Mouse (Mus musculus) CH12.LX (cell line): ENCODE measurements around the gene Rtp4. TPM values are rescaled to one million over a fixed set of nuclear protein-coding genes. Genes with fewer than 3 reads are reported as not detected.

ENCODE experiments used
- DNase-seq: peaks from one replicate; pipeline ENCODE4 v3.0.0-alpha.2; 2013; ENCODE audit errors: extremely low read depth
- H3K27ac ChIP-seq: 2 replicates; pipeline ENCODE4 v1.5.1; 2012; ENCODE audit warnings: low read depth, mild to moderate bottlenecking, control low read depth, moderate library complexity; ENCODE audit not compliant: insufficient read depth
- H3K27me3 ChIP-seq: replicated peaks from 2 replicates; pipeline ENCODE3; 2012; ENCODE audit warnings: inconsistent platforms
- H3K36me3 ChIP-seq, 2 experiments: replicated peaks in 1 of 2; 2 replicates each; pipeline versions ENCODE3 to v1.6.1; 2012; ENCODE audit warnings: inconsistent platforms in 1 of 2, low read length in 1 of 2, mild to moderate bottlenecking in 1 of 2, mixed read lengths in 1 of 2, moderate library complexity in 1 of 2; ENCODE audit not compliant: control insufficient read depth in 1 of 2, insufficient read depth in 1 of 2
- H3K4me1 ChIP-seq, 2 experiments: 2 replicates each; pipeline ENCODE4 v1.6.1; 2012; ENCODE audit warnings: inconsistent platforms in 1 of 2, moderate library complexity in 1 of 2; ENCODE audit not compliant: insufficient read depth in 2 of 2, control insufficient read depth in 1 of 2
- H3K4me2 ChIP-seq: 2 replicates; pipeline ENCODE4 v1.6.1; 2012; ENCODE audit warnings: low read depth, mild to moderate bottlenecking, control low read depth; ENCODE audit not compliant: poor library complexity, insufficient read depth, severe bottlenecking
- H3K4me3 ChIP-seq, 3 experiments: fragments of 150-350 bp in 1 of 3; sonication (generic) in 1 of 3; replicated peaks in 1 of 3; 2 replicates each; pipeline versions ENCODE3 to v1.5.1; 2011 to 2012; ENCODE audit warnings: low read depth in 2 of 3, low read length in 2 of 3, mild to moderate bottlenecking in 2 of 3, moderate library complexity in 2 of 3, control low read depth in 1 of 3, improper control_type of control experiment in 1 of 3, inconsistent platforms in 1 of 3, mixed read lengths in 1 of 3; ENCODE audit not compliant: poor library complexity in 1 of 3
- H3K79me2 ChIP-seq: replicated peaks from 2 replicates; pipeline ENCODE4 v1.6.1; 2012; ENCODE audit warnings: mild to moderate bottlenecking, moderate library complexity; ENCODE audit not compliant: control insufficient read depth, poor library complexity, insufficient read depth, severe bottlenecking; ENCODE audit errors: extremely low read depth
- H3K9ac ChIP-seq: 2 replicates; pipeline ENCODE4 v1.6.1; 2012; ENCODE audit warnings: low read depth, mild to moderate bottlenecking, control low read depth, moderate library complexity; ENCODE audit not compliant: insufficient read depth
- H3K9me3 ChIP-seq: replicated peaks from 2 replicates; pipeline ENCODE3; 2012; ENCODE audit warnings: low read length, inconsistent platforms, mixed read lengths
- BHLHE40 ChIP-seq: IDR thresholded peaks from 2 replicates; pipeline ENCODE4 v1.6.1; 2011; ENCODE audit warnings: mild to moderate bottlenecking, low read depth, low read length, improper control_type of control experiment
- CHD1 ChIP-seq: IDR thresholded peaks from 2 replicates; pipeline ENCODE4 v1.6.1; 2012; ENCODE audit warnings: low read depth, low read length, improper control_type of control experiment, inconsistent platforms
- ELF1 ChIP-seq: IDR thresholded peaks from 2 replicates; pipeline ENCODE4 v1.6.1; 2014; ENCODE audit warnings: low read depth, mild to moderate bottlenecking, inconsistent platforms, low read length, improper control_type of control experiment
- EP300 ChIP-seq: IDR thresholded peaks from 2 replicates; pipeline ENCODE4 v1.6.1; 2011; ENCODE audit warnings: low read length, improper control_type of control experiment
- ETS1 ChIP-seq: conservative IDR thresholded peaks from 2 replicates; pipeline ENCODE4 v1.6.1; 2012; ENCODE audit warnings: low read depth, mild to moderate bottlenecking, inconsistent platforms, low read length, improper control_type of control experiment, moderate library complexity
- GABPA ChIP-seq: IDR thresholded peaks from 2 replicates; pipeline ENCODE4 v1.6.1; 2012; ENCODE audit warnings: low read depth, low read length, improper control_type of control experiment, inconsistent platforms; ENCODE audit not compliant: insufficient replicate concordance
- IRF4 ChIP-seq: IDR thresholded peaks from 2 replicates; pipeline ENCODE4 v1.6.1; 2014; ENCODE audit warnings: low read depth, mild to moderate bottlenecking, inconsistent platforms, low read length, improper control_type of control experiment
- JUN ChIP-seq: IDR thresholded peaks from 2 replicates; pipeline ENCODE4 v1.6.1; 2011; ENCODE audit warnings: low read depth, mild to moderate bottlenecking, low read length, improper control_type of control experiment, moderate library complexity; ENCODE audit not compliant: insufficient read depth
- JUND ChIP-seq: conservative IDR thresholded peaks from 2 replicates; pipeline ENCODE4 v1.6.1; 2011; ENCODE audit warnings: low read depth, low read length, improper control_type of control experiment
- MAFK ChIP-seq: IDR thresholded peaks from 2 replicates; pipeline ENCODE4 v1.6.1; 2011; ENCODE audit warnings: low read length, improper control_type of control experiment; ENCODE audit not compliant: insufficient replicate concordance
- MAX ChIP-seq: IDR thresholded peaks from 2 replicates; pipeline ENCODE4 v1.6.1; 2011; ENCODE audit warnings: low read length, improper control_type of control experiment
- MAZ ChIP-seq: IDR thresholded peaks from 2 replicates; pipeline ENCODE4 v1.6.1; 2012; ENCODE audit warnings: low read depth, mild to moderate bottlenecking, inconsistent platforms, low read length, improper control_type of control experiment, moderate library complexity
- MYC ChIP-seq: IDR thresholded peaks from 2 replicates; pipeline ENCODE4 v1.6.1; 2011; ENCODE audit warnings: low read depth, mild to moderate bottlenecking, improper control_type of control experiment, low read length
- PAX5 ChIP-seq: IDR thresholded peaks from 2 replicates; pipeline ENCODE4 v1.6.1; 2012; ENCODE audit warnings: low read length, inconsistent platforms, mixed read lengths
- POLR2A ChIP-seq: IDR thresholded peaks from 2 replicates; pipeline ENCODE4 v1.6.1; 2011; ENCODE audit warnings: low read depth, mild to moderate bottlenecking, improper control_type of control experiment, low read length
- RAD21 ChIP-seq: IDR thresholded peaks from 2 replicates; pipeline ENCODE4 v1.6.1; 2011; ENCODE audit warnings: low read depth, mild to moderate bottlenecking, low read length, improper control_type of control experiment, moderate library complexity
- RCOR1 ChIP-seq: conservative IDR thresholded peaks from 2 replicates; pipeline ENCODE4 v1.6.1; 2012; ENCODE audit warnings: low read depth, mild to moderate bottlenecking, inconsistent platforms, low read length, improper control_type of control experiment
- SIN3A ChIP-seq: IDR thresholded peaks from 2 replicates; pipeline ENCODE4 v1.6.1; 2012; ENCODE audit warnings: low read length, improper control_type of control experiment, inconsistent platforms
- SMC3 ChIP-seq: IDR thresholded peaks from 2 replicates; pipeline ENCODE4 v1.6.1; 2011; ENCODE audit warnings: low read depth, low read length, improper control_type of control experiment
- TBP ChIP-seq: conservative IDR thresholded peaks from 2 replicates; pipeline ENCODE4 v1.6.1; 2011; ENCODE audit warnings: low read depth, low read length, improper control_type of control experiment
- USF1 ChIP-seq: IDR thresholded peaks from 2 replicates; pipeline ENCODE4 v1.6.1; 2014; ENCODE audit warnings: low read depth, mild to moderate bottlenecking, inconsistent platforms, low read length, improper control_type of control experiment
- ZC3H11A ChIP-seq: IDR thresholded peaks from 2 replicates; pipeline ENCODE4 v1.6.1; 2012; ENCODE audit warnings: low read depth, mild to moderate bottlenecking, inconsistent platforms, low read length, improper control_type of control experiment
- ZMIZ1 ChIP-seq: IDR thresholded peaks from 2 replicates; pipeline ENCODE4 v1.6.1; 2012; ENCODE audit warnings: low read depth, mild to moderate bottlenecking, inconsistent platforms, low read length, improper control_type of control experiment
- ZNF384 ChIP-seq: IDR thresholded peaks from 2 replicates; pipeline ENCODE4 v1.6.1; 2012; ENCODE audit warnings: low read depth, low read length, improper control_type of control experiment, inconsistent platforms
- dilution Hi-C: fragments of 300-500 bp; cut with MboI; formaldehyde crosslinking; loops from 2 replicates; pipeline ENCODE4 v1.14.3; 2020; ENCODE audit warnings: low sequenced_read_pairs; ENCODE audit not compliant: extremely low pct_unique_long_range_greater_than_20kb, extremely low pct_ligation_motif_present
- in situ Hi-C: fragments of 300-500 bp; cut with MboI; formaldehyde crosslinking; loops from 3 replicates; pipeline ENCODE4 v1.14.3; 2019; ENCODE audit warnings: low sequenced_read_pairs, low pct_ligation_motif_present, low pct_unique_long_range_greater_than_20kb, mixed read lengths
- polyA plus RNA-seq: library from polyadenylated mRNA; unstranded; fragments of >175 nt; gene quantifications from 2 replicates; pipeline ENCODE4 v1.2.1, GENCODE M21; 2012; ENCODE audit warnings: low read depth; ENCODE audit not compliant: insufficient read length
- total RNA-seq, 2 experiments: library from RNA; depleted of rRNA; stranded (reverse); fragments of 300-350 nt in 1 of 2; fragments of >200 nt in 1 of 2; gene quantifications; 2 replicates each; pipeline ENCODE4 v1.2.3; 2012 to 2014

The Rtp4 gene
- total and polyA plus RNA-seq, 3 experiments: 0.21 to 0.28 TPM; not detected in 1

GRCm38 (mm10) chr16:23504320-23504744 is 15.8 kb upstream of the Rtp4 start:
- Histone ChIP-seq H3K4me2 (no peak overlapping the region), H3K36me3 (no peaks in the 10 kb centered on the region), H3K27me3 (no peaks in the 10 kb centered on the region), H3K79me2 (no peaks in the 10 kb centered on the region), H3K9me3 (no peaks in the 10 kb centered on the region), H3K4me3 (no peak overlapping the region), H3K27ac (no peak overlapping the region), H3K4me1 (peaks cover 5 to 28% of the 10 kb centered on the region in 2 experiments; a peak in 3 of 4 replicates), H3K9ac (no peak overlapping the region)
- TF ChIP-seq GABPA (no peak), SMC3 (no peak), ZC3H11A (no peak), POLR2A (no peak), MAFK (no peak), PAX5 (no peak), ZNF384 (no peak), JUN (no peak), ZMIZ1 (no peak), JUND (no peak), MYC (no peak), MAX (no peak), RCOR1 (no peak), IRF4 (no peak), USF1 (no peak), CHD1 (no peak), RAD21 (no peak), SIN3A (no peak), ELF1 (no peak)
- DNase-seq: no peak
- in situ Hi-C loops (no loop called here), dilution Hi-C loops (no loop called here)

- Histone ChIP-seq H3K4me3 (no peak overlapping the region), H3K27ac (no peak overlapping the region), H3K27me3 (no peaks in the 10 kb centered on the region), H3K4me1 (peaks cover 5 to 28% of the 10 kb centered on the region in 2 experiments; a peak in 3 of 4 replicates), H3K79me2 (no peaks in the 10 kb centered on the region), H3K4me2 (peak overlapping the region; percentile 33; the same call in 1 of the 2 replicates), H3K36me3 (no peaks in the 10 kb centered on the region), H3K9ac (no peak overlapping the region), H3K9me3 (peaks cover 2% of the 10 kb centered on the region)
- DNase-seq: peak; percentile 59
- in situ Hi-C loops: no loop called here
- TF ChIP-seq BHLHE40: peak; percentile 88
- no peak for TF ChIP-seq MAZ
- peak; percentile 53; the same call in 1 of the 2 replicates for TF ChIP-seq ETS1
- TF ChIP-seq CHD1: no peak
- peak; percentile 78 for TF ChIP-seq EP300
- TF ChIP-seq TBP: no peak
- no peak for TF ChIP-seq MAFK
- TF ChIP-seq IRF4: peak; percentile 80; the same call in 1 of the 2 replicates
- dilution Hi-C loops: no loop called here
These were observed 14.0 kb upstream of the Rtp4 start for GRCm38 (mm10) chr16:23505904-23506687.
